Mouse (Mus musculus) forebrain, embryonic 11.5 days (tissue): ENCODE results near the gene Arih1. TPM values are rescaled to one million over a fixed set of nuclear protein-coding genes. Genes with fewer than 3 reads are reported as not detected.

Source experiments
- ATAC-seq: fragments of 200-750 bp; cut with Nextera tagmentation; replicated peaks from 2 replicates; pipeline ENCODE4 v1.8.0; 2017; ENCODE audit warnings: moderate TSS enrichment; ENCODE audit not compliant: low FRiP score
- DNase-seq: peaks from one replicate; pipeline ENCODE4 v3.0.0-alpha.2; 2017; ENCODE audit warnings: low spot score
- H3K27ac ChIP-seq: fragments of 300-500 bp; sonication (generic); 2 replicates; pipeline ENCODE4 v1.5.1; 2014; ENCODE audit warnings: low read depth, low read length
- H3K27me3 ChIP-seq: fragments of 300-500 bp; sonication (generic); 2 replicates; pipeline ENCODE4 v1.6.1; 2014; ENCODE audit warnings: mild to moderate bottlenecking, low read length, mixed read lengths; ENCODE audit not compliant: control insufficient read depth, insufficient read depth
- H3K36me3 ChIP-seq: fragments of 300-500 bp; sonication (generic); 2 replicates; pipeline ENCODE4 v1.6.1; 2014; ENCODE audit warnings: mild to moderate bottlenecking, low read length, moderate library complexity, mixed read lengths; ENCODE audit not compliant: control insufficient read depth, insufficient read depth
- H3K4me1 ChIP-seq: fragments of 300-500 bp; sonication (generic); replicated peaks from 2 replicates; pipeline ENCODE4 v1.6.1; 2014; ENCODE audit warnings: low read length, mixed read lengths; ENCODE audit not compliant: control insufficient read depth, insufficient read depth
- H3K4me2 ChIP-seq: fragments of 300-500 bp; sonication (generic); 2 replicates; pipeline ENCODE4 v1.6.1; 2014; ENCODE audit warnings: low read depth, mild to moderate bottlenecking, low read length, moderate library complexity, mixed read lengths; ENCODE audit not compliant: severe bottlenecking
- H3K4me3 ChIP-seq: fragments of 300-500 bp; sonication (generic); 2 replicates; pipeline ENCODE4 v1.5.1; 2014; ENCODE audit warnings: low read depth, low read length
- H3K9ac ChIP-seq: fragments of 300-500 bp; sonication (generic); 2 replicates; pipeline ENCODE4 v1.6.1; 2014; ENCODE audit warnings: low read length
- H3K9me3 ChIP-seq: fragments of 300-500 bp; sonication (generic); 2 replicates; pipeline ENCODE4 v1.6.1; 2016; ENCODE audit warnings: low read length, mixed read lengths; ENCODE audit not compliant: control insufficient read depth
- WGBS: fragments of 180-500 bp; shearing (Covaris S2); extraction: QIAGEN DNeasy Blood & Tissue Kit; methylation state at CpG from one replicate; pipeline ENCODE4 v1.1.7; 2014; 5-methylcytosine and 5-hydroxymethylcytosine counted together
- polyA plus RNA-seq: library from polyadenylated mRNA; unstranded; fragments of >200 nt; fragmentation: Nextera tagmentation; extraction: Ambion mirVana; gene quantifications from 2 replicates; pipeline ENCODE4 v1.2.1, GENCODE M21; 2014

Gene Arih1
- polyA plus RNA-seq, 1 experiment from 2014 or later, result 22.8 TPM

DNA sequence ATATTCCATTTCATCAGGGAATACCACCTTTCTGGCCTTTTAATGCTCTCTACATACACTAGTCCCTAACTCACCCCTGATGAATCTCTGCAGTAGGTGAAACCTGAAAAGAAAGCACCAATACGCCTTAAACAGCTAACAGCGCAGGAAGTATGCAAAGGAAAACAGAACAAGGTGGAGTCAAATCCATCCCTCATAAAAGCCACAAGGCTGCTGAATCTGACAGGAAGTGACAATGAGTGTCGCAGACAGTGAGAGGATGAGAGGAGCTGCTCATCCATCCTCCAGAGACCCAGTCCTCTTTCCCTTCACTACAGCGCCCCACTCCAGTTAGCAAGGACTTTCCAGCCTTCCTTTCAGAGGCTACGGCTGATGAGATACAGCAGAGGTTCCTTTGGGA is 148.0 kb downstream of the Arih1 start:
- H3K27ac ChIP-seq, result no peak overlapping the region
- DNase-seq, result no peak
- H3K9me3 ChIP-seq, result no peaks in the 10 kb centered on the region; the same call in 1 of the 2 replicates
- H3K27me3 ChIP-seq, result no peaks in the 10 kb centered on the region
- no peak overlapping the region for H3K4me2 ChIP-seq
- no peaks in the 10 kb centered on the region for H3K4me1 ChIP-seq
- H3K36me3 ChIP-seq, result no peaks in the 10 kb centered on the region; the same call in 1 of the 2 replicates
- ATAC-seq, result no peak
- H3K4me3 ChIP-seq, result no peak overlapping the region
- H3K9ac ChIP-seq, result no peak overlapping the region
- WGBS, result 89% methylated on average over 5 of the region's 5 CpGs

Other genes with a start within 250 kb of the Arih1 start
- 39.2 and 40.4 TPM in 2 replicates for gene Adpgk, start 195.1 kb downstream of the Arih1 start, polyA plus RNA-seq
- gene Bbs4, start 133.1 kb downstream of the Arih1 start, polyA plus RNA-seq, result 19.8 and 22.3 TPM in 2 replicates
- 44.2 and 44.5 TPM in 2 replicates for gene Hexa, start 52.9 kb upstream of the Arih1 start, polyA plus RNA-seq
- gene Tmem202, start 53.2 kb upstream of the Arih1 start, polyA plus RNA-seq, result not detected in 2 replicates
- 8.3 and 9.6 TPM in 2 replicates for gene Celf6, start 91.3 kb upstream of the Arih1 start, polyA plus RNA-seq
- gene Parp6, start 130.7 kb upstream of the Arih1 start, polyA plus RNA-seq, result 77.3 and 85.4 TPM in 2 replicates
- gene Pkm, start 169.8 kb upstream of the Arih1 start, polyA plus RNA-seq, result 2,195 and 2,371 TPM in 2 replicates
- gene Gramd2, start 193.5 kb upstream of the Arih1 start, polyA plus RNA-seq, result 0.40 and 0.48 TPM in 2 replicates